11 mouse cellular contexts compared by ENCODE assay signal in genomic region chr17:27939028-27939427, GRCm38 (mm10). TPM values are rescaled to one million over a fixed set of nuclear protein-coding genes. Genes with fewer than 3 reads are reported as not detected.
DNase-seq lines count a peak whose midpoint lies in the region; ATAC-seq and TF ChIP-seq lines count a peak whose summit lies in the region.
"Had no signal": no experiment of that assay in that cellular context is flagged by ENCODE, and none has a peak within 500 bp of the region (broad histone marks: within the 10 kb centered on the region; RNA-seq: fewer than 3 reads in every experiment).

No protein-coding gene starts in this region.

- no peak overlapping the region for H3K4me3 ChIP-seq in heart, embryonic 12.5 days
- no peak overlapping the region for H3K4me3 ChIP-seq in heart, embryonic 14.5 days (ENCODE audit: control insufficient read depth in 1 of 2, insufficient read depth in 1 of 2, low read depth in 1 of 2, low read length in 2 of 2)
- no peak overlapping the region for H3K4me3 ChIP-seq in olfactory bulb, adult 2 months (ENCODE audit: insufficient read depth, low read depth, low read length)
- H3K4me3 ChIP-seq: midbrain, embryonic 10.5 days; neural tube, embryonic 13.5 days had no signal

- no peak for TF ChIP-seq POLR2A in olfactory bulb, adult 2 months (IDR thresholded peaks at IDR 0.05; ENCODE audit: insufficient read depth, low read depth, low read length)

- no peak overlapping the region; the same call in 1 of the 2 replicates for H3K9ac ChIP-seq in heart, embryonic 12.5 days
- H3K9ac ChIP-seq in heart, embryonic 14.5 days (ENCODE audit: low read length): peak overlapping the region; percentile 10; the same call in 1 of the 2 replicates
- H3K9ac ChIP-seq: neural tube, embryonic 13.5 days had no signal

- no peaks in the 10 kb centered on the region for H3K27me3 ChIP-seq in heart, embryonic 12.5 days (replicated peaks)
- no peaks in the 10 kb centered on the region for H3K27me3 ChIP-seq in heart, embryonic 14.5 days (ENCODE audit: control insufficient read depth, insufficient read depth, low read length)
- H3K27me3 ChIP-seq: neural tube, embryonic 13.5 days had no signal

- no peak for ATAC-seq in heart, embryonic 12.5 days (ENCODE audit: insufficient number of reproducible peaks, low FRiP score)
- no peak for ATAC-seq in heart, embryonic 14.5 days (ENCODE audit: insufficient number of reproducible peaks, insufficient read depth, low FRiP score, low read depth)

- peak overlapping the region; percentile 38 for H3K27ac ChIP-seq in heart, embryonic 12.5 days (ENCODE audit: poor library complexity, severe bottlenecking)
- H3K27ac ChIP-seq in heart, embryonic 14.5 days (replicated peaks in 1 of 2; ENCODE audit: control insufficient read depth in 1 of 2, insufficient read depth in 1 of 2, low read depth in 2 of 2, low read length in 2 of 2): peak overlapping the region; percentile 68 to 72
- H3K27ac ChIP-seq in olfactory bulb, adult 2 months (ENCODE audit: insufficient read depth, low read depth, low read length): peak overlapping the region; percentile 69; the same call in 1 of the 2 replicates
- H3K27ac ChIP-seq: midbrain, embryonic 10.5 days; neural tube, embryonic 13.5 days had no signal

- WGBS in heart, embryonic 12.5 days: 64% methylated on average over 5 of the region's 5 CpGs
- 65% methylated on average over 5 of the region's 5 CpGs for WGBS in heart, embryonic 14.5 days
- WGBS in olfactory bulb, adult 2 months: 44% methylated on average over 5 of the region's 5 CpGs

- H3K4me1 ChIP-seq in heart, embryonic 12.5 days (replicated peaks): peaks cover 57% of the 10 kb centered on the region
- H3K4me1 ChIP-seq in heart, embryonic 14.5 days (ENCODE audit: control insufficient read depth in 2 of 2, insufficient read depth in 2 of 2, low read length in 2 of 2): peaks cover 27 to 53% of the 10 kb centered on the region in 2 experiments
- H3K4me1 ChIP-seq in olfactory bulb, adult 2 months (ENCODE audit: control insufficient read depth, insufficient read depth, low read length): peaks cover 33% of the 10 kb centered on the region

- no peaks in the 10 kb centered on the region for H3K36me3 ChIP-seq in heart, embryonic 12.5 days
- no peaks in the 10 kb centered on the region for H3K36me3 ChIP-seq in heart, embryonic 14.5 days (ENCODE audit: control insufficient read depth, insufficient read depth, low read length)
- H3K36me3 ChIP-seq: midbrain, embryonic 10.5 days; neural tube, embryonic 13.5 days had no signal

- intact Hi-C loops in heart, postnatal 14 days (cut with DNase I): no loop called here

- no peaks in the 10 kb centered on the region for H3K9me3 ChIP-seq in heart, embryonic 12.5 days (replicated peaks)
- H3K9me3 ChIP-seq in heart, embryonic 14.5 days (ENCODE audit: control insufficient read depth, low read length): no peaks in the 10 kb centered on the region
- H3K9me3 ChIP-seq: midbrain, embryonic 10.5 days; neural tube, embryonic 13.5 days had no signal

- H3K4me2 ChIP-seq in heart, embryonic 12.5 days: 0 out of 2 replicates have a peak overlapping the region, but pooled peaks have one; percentile 0
- H3K4me2 ChIP-seq in heart, embryonic 14.5 days (ENCODE audit: low read length): no peak overlapping the region
- H3K4me2 ChIP-seq: neural tube, embryonic 13.5 days had no signal

- no peak for TF ChIP-seq CTCF in olfactory bulb, adult 2 months (IDR thresholded peaks at IDR 0.05; ENCODE audit: insufficient read depth, low read depth, low read length)

- no peak for DNase-seq in heart, postnatal 14 days
- peak; percentile 61 for DNase-seq in lung, postnatal 10 days
- no peak for DNase-seq in lung, postnatal 36 days
- no peak for DNase-seq in frontal cortex, postnatal 10 days (ENCODE audit: low spot score in 2 of 2)
- DNase-seq in thymus, postnatal 25 days: no peak
- DNase-seq: right cerebral cortex, postnatal 14 days had no signal

RNA-seq across cellular contexts. Expression of gene Taf11, which starts 29.4 kb away (rescaled TPM):
- 48.6 and 56.2 TPM in 2 replicates for polyA plus RNA-seq in heart, embryonic 12.5 days (2016; fragmentation: Nextera tagmentation; extraction: Ambion mirVana)
- 10 to 100 TPM; 21.6 to 23.7 TPM for total RNA-seq in heart, postnatal 14 days (2021)
- polyA plus RNA-seq in heart, embryonic 14.5 days (2014; fragmentation: Nextera tagmentation; extraction: Ambion mirVana): 45.2 and 47.1 TPM in 2 replicates
- polyA plus RNA-seq in olfactory bulb, adult 2 months (2012; ENCODE audit: insufficient read depth, insufficient read length, low replicate concordance, missing spikeins): not detected in 2 replicates

RNA-seq across cellular contexts. Expression of gene Anks1, which starts 29.9 kb away (rescaled TPM):
- 11.5 and 12.1 TPM in 2 replicates for polyA plus RNA-seq in heart, embryonic 12.5 days (2016; fragmentation: Nextera tagmentation; extraction: Ambion mirVana)
- 10 to 100 TPM; 75.5 to 79.3 TPM for total RNA-seq in heart, postnatal 14 days (2021)
- polyA plus RNA-seq in heart, embryonic 14.5 days (2014; fragmentation: Nextera tagmentation; extraction: Ambion mirVana): 8.2 and 11.8 TPM in 2 replicates
- polyA plus RNA-seq in olfactory bulb, adult 2 months (2012; ENCODE audit: insufficient read depth, insufficient read length, low replicate concordance, missing spikeins): not detected in 2 replicates
